In genomic region chr16:35738096-35738767, GRCm38 (mm10) we compare ENCODE assay signal across 10 mouse cellular contexts. TPM values are rescaled to one million over a fixed set of nuclear protein-coding genes. Genes with fewer than 3 reads are reported as not detected.
A peak's percentile ranks its signal among the peaks of the same experiment; 100 is the strongest.
DNase-seq lines count a peak whose midpoint lies in the region; ATAC-seq lines count a peak whose summit lies in the region.
"Had no signal": no experiment of that assay in that cellular context is flagged by ENCODE, and none has a peak within 500 bp of the region (broad histone marks: within the 10 kb centered on the region; RNA-seq: fewer than 3 reads in every experiment).

No protein-coding gene starts in this region.

- ATAC-seq in embryonic facial prominence, embryonic 14.5 days (ENCODE audit: low read depth): peak; percentile 58; the same call in 1 of the 2 replicates
- ATAC-seq in midbrain, embryonic 13.5 days: peak; percentile 60; the same call in 1 of the 2 replicates
- ATAC-seq in erythroblast, adult 5-6 weeks (replicated peaks; ENCODE audit: low FRiP score, poor library complexity, severe bottlenecking): no peak

- no peaks in the 10 kb centered on the region for H3K27me3 ChIP-seq in embryonic facial prominence, embryonic 14.5 days (replicated peaks; ENCODE audit: control insufficient read depth, insufficient read depth, low read length)
- H3K27me3 ChIP-seq in midbrain, embryonic 13.5 days: no peaks in the 10 kb centered on the region
- H3K27me3 ChIP-seq: limb, embryonic 12.5 days had no signal

- no peak overlapping the region for H3K9ac ChIP-seq in embryonic facial prominence, embryonic 14.5 days (ENCODE audit: low read depth, low read length)
- H3K9ac ChIP-seq in midbrain, embryonic 13.5 days (replicated peaks): no peak overlapping the region
- H3K9ac ChIP-seq: limb, embryonic 12.5 days had no signal

- H3K9me3 ChIP-seq in embryonic facial prominence, embryonic 14.5 days (ENCODE audit: control insufficient read depth, low read length): no peaks in the 10 kb centered on the region
- no peaks in the 10 kb centered on the region for H3K9me3 ChIP-seq in midbrain, embryonic 13.5 days
- H3K9me3 ChIP-seq: limb, embryonic 12.5 days had no signal

- 63% methylated on average over 7 of the region's 7 CpGs for WGBS in embryonic facial prominence, embryonic 14.5 days
- WGBS in midbrain, embryonic 13.5 days: 53% methylated on average over 7 of the region's 7 CpGs

- intact Hi-C loops in heart, postnatal 10 days (cut with DNase I): no loop called here

- H3K4me3 ChIP-seq in embryonic facial prominence, embryonic 14.5 days (ENCODE audit: low read depth, low read length): no peak overlapping the region
- no peak overlapping the region for H3K4me3 ChIP-seq in midbrain, embryonic 13.5 days (replicated peaks)
- H3K4me3 ChIP-seq: limb, embryonic 12.5 days had no signal

- no peak overlapping the region for H3K27ac ChIP-seq in embryonic facial prominence, embryonic 14.5 days (replicated peaks; ENCODE audit: low read depth, low read length)
- no peak overlapping the region for H3K27ac ChIP-seq in midbrain, embryonic 13.5 days
- H3K27ac ChIP-seq: limb, embryonic 12.5 days had no signal

- H3K36me3 ChIP-seq in embryonic facial prominence, embryonic 14.5 days (ENCODE audit: control insufficient read depth, insufficient read depth, low read length): no peaks in the 10 kb centered on the region
- H3K36me3 ChIP-seq in midbrain, embryonic 13.5 days: no peaks in the 10 kb centered on the region; the same call in 1 of the 2 replicates

- H3K4me1 ChIP-seq in embryonic facial prominence, embryonic 14.5 days (ENCODE audit: control insufficient read depth, insufficient read depth, low read length): no peaks in the 10 kb centered on the region
- peaks cover 9% of the 10 kb centered on the region for H3K4me1 ChIP-seq in midbrain, embryonic 13.5 days (replicated peaks)

- no peak overlapping the region for H3K4me2 ChIP-seq in embryonic facial prominence, embryonic 14.5 days (ENCODE audit: low read depth, low read length)
- no peak overlapping the region for H3K4me2 ChIP-seq in midbrain, embryonic 13.5 days (replicated peaks)
- H3K4me2 ChIP-seq: limb, embryonic 12.5 days had no signal

- DNase-seq in left cerebral cortex, adult 18-20 months (ENCODE audit: low spot score in 2 of 2): peak; percentile 14 to 18
- DNase-seq in left cerebral cortex, adult 8-10 months (ENCODE audit: low spot score in 2 of 2): no peak
- DNase-seq in embryonic facial prominence, embryonic 14.5 days (ENCODE audit: low spot score): no peak
- DNase-seq in heart, postnatal 10 days: peak; percentile 22 to 30
- DNase-seq in cerebellum, adult 9-10 months: no peak
- DNase-seq: spleen, adult 18-20 months; thymus, adult 2 months had no signal

RNA-seq across cellular contexts. Expression of gene Dirc2, which starts 30.9 kb away (rescaled TPM):
- total RNA-seq in left cerebral cortex, adult 18-20 months (2021): 10 to 100 TPM; 65.7 to 68.0 TPM
- 10 to 100 TPM; 65.2 to 71.3 (median 70.6) TPM for total RNA-seq in left cerebral cortex, adult 8-10 months (2022)
- polyA plus RNA-seq in embryonic facial prominence, embryonic 14.5 days (2014; fragmentation: Nextera tagmentation; extraction: Ambion mirVana): 21.9 and 23.9 TPM in 2 replicates
- 10 to 100 TPM; 47.1 to 50.2 TPM for total RNA-seq in heart, postnatal 10 days (2021)
- polyA plus RNA-seq in midbrain, embryonic 13.5 days (2015; fragmentation: Nextera tagmentation; extraction: Ambion mirVana): 22.7 and 27.9 TPM in 2 replicates
- 15.2 and 16.7 TPM in 2 replicates for total RNA-seq in erythroblast, adult 5-6 weeks (2015; ENCODE audit: low replicate concordance)
- 19.2 and 23.3 TPM in 2 replicates for total RNA-seq in erythroblast, adult 5-6 weeks (2017; ENCODE audit: low replicate concordance)

RNA-seq across cellular contexts. Expression of gene Hspbap1, which starts 31.9 kb away (rescaled TPM):
- total RNA-seq in left cerebral cortex, adult 18-20 months (2021): 1 to 10 TPM; 7.1 to 7.2 TPM
- 1 to 10 TPM; 6.4 to 7.5 (median 6.9) TPM for total RNA-seq in left cerebral cortex, adult 8-10 months (2022)
- 13.9 and 14.8 TPM in 2 replicates for polyA plus RNA-seq in embryonic facial prominence, embryonic 14.5 days (2014; fragmentation: Nextera tagmentation; extraction: Ambion mirVana)
- total RNA-seq in heart, postnatal 10 days (2021): 1 to 10 TPM; 2.8 to 3.8 TPM
- 19.7 and 21.9 TPM in 2 replicates for polyA plus RNA-seq in midbrain, embryonic 13.5 days (2015; fragmentation: Nextera tagmentation; extraction: Ambion mirVana)
- 30.4 and 37.4 TPM in 2 replicates for total RNA-seq in erythroblast, adult 5-6 weeks (2015; ENCODE audit: low replicate concordance)
- total RNA-seq in erythroblast, adult 5-6 weeks (2017; ENCODE audit: low replicate concordance): 63.4 and 71.3 TPM in 2 replicates

Comparison
In these comparisons a context has a peak if more than half of its experiments do, and no peak if none do; other contexts are left out.
1. DNase-seq: peak in left cerebral cortex, adult 18-20 months (2 of 2) and heart, postnatal 10 days (2 of 2); none in left cerebral cortex, adult 8-10 months (0 of 2), embryonic facial prominence, embryonic 14.5 days (single experiment) and cerebellum, adult 9-10 months (single experiment).